Mouse (Mus musculus): ENCODE results near the gene Grik4.

DNA sequence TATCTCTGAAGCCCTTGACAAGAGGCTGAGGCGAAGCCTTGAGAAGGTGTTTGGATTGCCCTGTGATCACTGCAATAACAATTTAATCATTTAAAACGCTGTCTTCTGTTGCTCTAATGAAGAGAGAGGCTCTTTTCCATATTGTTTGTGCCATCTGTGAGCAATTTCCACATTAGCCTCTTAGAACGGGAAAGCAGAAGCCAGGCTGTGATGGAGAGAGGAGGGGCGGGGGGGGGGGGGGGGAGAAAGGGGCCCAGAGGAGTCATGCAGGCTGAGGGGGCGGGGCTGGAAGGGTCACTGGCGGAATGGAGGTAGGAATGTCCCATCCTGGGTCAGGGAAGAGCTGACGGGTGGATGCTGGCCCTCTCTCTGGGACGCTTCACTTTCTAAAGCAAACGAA lies 96.2 kb downstream of the Grik4 start:
- TF ChIP-seq GATA1 (IDR thresholded peaks at IDR 0.05; ENCODE audit: borderline replicate concordance, low read length), result no peak
- TF ChIP-seq FLI1 (IDR thresholded peaks at IDR 0.05; ENCODE audit: low read length), result no peak
